Mouse (Mus musculus) telencephalon, adult 2 months (tissue): ENCODE data around the gene Lemd1.
"Not testable (repeated sequence)": the region's sequence is repeated elsewhere in the genome, so short reads cannot be mapped to it uniquely, and the experiment has no call there.

ENCODE experiments used
- DNase-seq: peaks from one replicate; pipeline ENCODE4 v3.0.0-alpha.2; 2011; ENCODE audit warnings: low read depth, low spot score

Lemd1 gene

DNA sequence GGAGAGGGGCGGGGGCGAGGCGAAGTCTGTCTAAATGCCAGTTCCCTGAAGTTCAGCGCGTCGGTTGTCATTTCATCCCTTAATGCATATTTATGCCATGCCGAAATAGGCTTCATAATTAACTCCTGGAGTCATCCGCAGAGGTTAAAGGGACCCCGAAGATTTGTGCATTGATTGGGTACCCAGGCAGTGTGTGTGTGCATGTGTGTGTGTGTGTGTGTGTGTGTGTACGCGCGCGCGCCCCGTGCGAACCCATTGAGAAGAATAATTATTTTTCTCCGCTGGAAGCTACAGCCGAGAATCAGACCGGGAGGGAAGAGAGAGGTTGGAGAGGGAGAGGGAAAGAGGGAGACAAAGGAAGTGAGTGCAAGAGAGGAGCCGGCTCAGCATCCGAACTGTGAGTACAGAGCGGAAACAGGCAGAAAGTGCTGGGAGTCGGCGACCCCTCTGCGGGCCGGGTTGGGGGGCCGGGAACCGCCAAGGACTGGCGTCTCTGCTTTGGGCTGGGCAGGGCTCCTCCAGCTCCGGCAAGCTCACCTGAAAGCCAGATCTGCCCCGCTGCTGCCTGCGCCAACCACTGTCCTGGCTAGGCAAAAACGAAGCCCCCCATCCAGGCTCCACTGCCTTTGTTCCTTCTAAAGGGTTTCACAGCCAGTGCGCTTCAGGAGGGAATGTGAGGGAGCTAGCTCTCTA, at the start of gene Lemd1, which contains the start of gene AC124108.1:
Gene Lemd1, plus strand, starts transcription at position 339 of the 693 bp plus-strand sequence.
Gene AC124108.1, plus strand, starts transcription at position 365 of the 693 bp plus-strand sequence.
- DNase-seq: no peak

DNA sequence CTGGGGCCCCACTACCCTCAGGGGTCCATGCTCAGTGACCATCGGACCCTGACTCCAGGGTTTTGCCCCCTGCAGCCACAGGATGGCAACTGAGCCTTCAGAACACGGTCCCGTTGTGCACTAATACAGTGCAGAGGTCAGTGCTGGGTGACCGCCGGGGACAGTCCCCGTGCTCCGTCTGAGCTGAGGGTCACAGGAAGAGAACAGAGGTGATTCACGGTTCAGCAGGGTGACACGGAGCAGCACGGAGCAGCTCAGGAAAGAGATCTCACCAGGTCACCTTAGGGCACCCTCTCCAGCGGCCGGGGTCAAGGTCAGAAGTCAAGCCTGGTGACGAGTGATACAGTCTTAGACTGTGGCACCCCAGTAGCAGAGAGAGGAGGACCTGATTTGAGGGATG, 49.5 kb upstream of the Lemd1 start:
- no peak for DNase-seq

DNA sequence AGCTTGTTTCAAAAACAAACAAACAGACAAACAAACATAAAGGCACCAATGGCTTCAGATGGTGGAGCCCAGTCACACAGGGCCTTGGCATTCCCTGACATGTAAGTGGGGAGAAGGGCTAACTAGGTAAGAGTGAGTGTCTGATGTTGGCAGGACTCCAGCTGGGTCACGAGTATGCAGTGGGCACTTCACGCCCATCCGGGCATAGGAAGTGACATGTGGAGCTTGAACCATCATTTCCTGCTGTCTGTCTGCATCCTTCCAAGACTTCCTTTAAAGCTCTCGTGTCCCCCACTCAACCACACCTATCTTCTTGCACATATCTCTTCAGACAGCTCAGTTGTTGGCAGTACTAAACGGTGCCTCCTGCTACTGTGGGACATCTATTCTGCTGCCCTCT, 48.2 kb upstream of the Lemd1 start:
- DNase-seq: no peak

DNA sequence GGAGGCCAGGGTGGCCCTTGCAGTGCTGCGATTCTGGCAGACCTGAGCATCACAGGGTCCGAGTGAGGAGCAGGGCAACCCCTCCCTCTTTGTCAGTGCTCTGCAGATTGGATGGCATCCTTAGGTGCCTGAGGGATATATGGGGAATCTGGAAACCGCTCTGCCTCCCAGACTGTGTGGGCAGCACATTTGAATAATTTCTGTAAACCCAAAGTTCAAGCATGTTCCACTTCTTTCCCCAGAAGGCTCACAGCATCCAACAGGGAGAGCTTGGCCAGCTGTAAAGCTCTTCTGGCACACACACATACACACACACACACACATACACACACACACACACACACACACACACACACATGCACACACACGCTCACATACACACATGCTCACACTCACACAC, 47.5 kb upstream of the Lemd1 start:
- DNase-seq: peak; percentile 67

DNA sequence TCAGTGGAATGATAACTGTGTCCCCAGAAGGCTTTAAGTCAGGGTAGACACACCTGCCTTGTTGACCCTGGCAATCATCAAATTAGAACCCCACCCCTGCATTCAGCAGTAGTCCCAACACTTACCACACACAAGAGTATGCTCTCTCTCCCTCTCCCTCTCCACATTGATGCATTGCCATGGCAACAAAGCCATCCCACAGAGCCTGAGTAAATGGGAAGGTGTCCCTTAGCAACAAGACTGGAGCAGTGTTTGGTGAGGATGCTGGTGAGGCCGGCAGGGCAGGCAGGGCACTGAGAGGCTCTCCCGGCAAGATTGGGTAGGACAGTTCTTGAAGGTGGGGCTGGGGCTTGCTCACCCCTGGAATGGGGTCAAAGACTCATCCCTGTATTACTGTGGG, 47.0 kb upstream of the Lemd1 start:
- peak; percentile 87 for DNase-seq

DNA sequence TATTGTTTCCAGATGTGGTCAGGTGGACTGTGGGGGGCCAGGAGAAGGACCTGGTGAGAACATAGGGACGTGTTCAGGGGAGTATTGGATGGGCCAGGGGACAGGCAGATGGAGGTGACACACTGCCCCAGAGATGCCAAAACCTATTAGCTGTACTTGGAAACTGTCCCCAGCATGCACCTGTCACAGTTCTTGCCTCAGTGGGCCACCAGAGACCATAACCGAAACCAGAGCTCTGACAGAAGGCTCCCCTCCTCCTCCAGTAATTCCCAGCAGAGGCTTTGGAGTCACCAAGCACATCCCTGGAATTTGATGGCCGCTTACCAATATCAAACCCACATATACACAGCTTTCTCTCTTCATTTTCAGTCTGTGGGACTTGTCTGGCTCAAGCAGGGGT, 46.4 kb upstream of the Lemd1 start:
- DNase-seq: no peak

DNA sequence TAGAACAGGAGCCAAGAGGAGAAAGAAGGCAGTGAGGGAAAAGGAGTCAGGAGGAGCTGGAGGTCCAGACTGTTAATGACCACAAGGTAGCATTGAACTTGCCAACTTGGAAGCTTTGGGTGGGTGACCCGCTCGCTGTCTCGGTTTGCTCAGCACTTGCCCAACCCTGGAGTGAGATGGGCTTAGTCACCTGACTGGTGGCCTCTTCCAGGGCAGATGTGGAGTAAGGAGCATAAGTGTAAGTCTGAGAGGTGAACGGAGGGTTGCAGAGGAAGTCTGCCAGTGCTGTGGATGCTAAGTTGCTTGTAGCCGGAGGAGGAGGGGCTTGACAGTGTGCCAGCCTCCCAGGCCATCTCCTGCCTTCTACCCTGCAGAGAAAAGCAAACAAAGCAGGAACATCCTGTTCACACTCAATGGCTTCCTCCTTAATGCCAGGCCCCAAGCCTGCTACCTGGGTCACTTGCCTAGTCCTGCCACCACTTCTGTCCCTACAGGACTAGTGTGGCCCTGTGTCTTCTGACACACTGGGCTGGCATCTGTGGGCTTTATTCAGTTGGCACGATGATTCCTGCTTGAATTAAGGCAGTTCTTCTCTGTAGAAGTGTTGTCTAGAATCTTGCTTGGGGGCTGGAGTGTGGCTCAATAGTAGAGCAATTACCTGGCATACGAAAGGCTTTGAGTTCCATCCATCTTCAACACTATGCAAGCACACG, 45.1 kb upstream of the Lemd1 start:
- no peak for DNase-seq

DNA sequence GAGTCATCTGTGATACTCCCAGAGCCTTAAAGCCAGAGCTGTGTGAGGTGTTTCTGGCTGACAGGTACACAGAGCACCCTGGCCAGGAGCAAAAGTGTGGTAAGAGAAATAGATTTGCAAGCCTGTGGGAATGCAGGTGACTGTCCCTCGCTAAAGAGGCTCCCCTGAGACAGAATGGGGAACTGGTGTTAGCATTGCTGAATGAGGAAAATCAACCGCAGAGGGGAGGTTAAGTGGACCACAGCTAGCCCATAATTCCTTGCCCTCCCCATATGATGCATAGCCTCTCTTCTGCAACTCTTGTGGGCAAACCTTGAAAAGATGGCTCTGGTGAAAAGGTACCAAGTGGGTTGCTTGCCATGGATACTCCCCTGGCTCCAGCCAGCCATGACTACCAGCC, 41.8 kb upstream of the Lemd1 start:
- DNase-seq: no peak

DNA sequence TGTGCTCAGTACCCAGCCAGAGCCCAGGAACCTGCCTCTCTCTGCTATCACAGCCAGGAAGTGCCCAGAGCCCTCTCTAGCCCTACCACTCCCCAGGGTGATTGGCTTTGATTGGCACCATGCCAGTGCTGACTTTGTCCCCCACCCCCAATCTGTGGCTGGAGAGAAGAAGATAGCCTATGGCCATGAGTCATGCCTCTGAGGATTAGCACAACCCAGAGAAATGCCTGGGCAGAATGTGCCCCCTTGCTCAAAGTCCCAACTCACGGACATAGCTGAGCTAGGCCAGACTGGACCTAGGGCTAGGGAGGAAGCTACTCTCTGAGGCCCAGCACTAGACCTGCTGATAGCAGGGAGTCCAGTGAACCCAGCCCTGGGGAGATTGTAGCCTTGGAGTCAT, 41.1 kb upstream of the Lemd1 start:
- no peak for DNase-seq

DNA sequence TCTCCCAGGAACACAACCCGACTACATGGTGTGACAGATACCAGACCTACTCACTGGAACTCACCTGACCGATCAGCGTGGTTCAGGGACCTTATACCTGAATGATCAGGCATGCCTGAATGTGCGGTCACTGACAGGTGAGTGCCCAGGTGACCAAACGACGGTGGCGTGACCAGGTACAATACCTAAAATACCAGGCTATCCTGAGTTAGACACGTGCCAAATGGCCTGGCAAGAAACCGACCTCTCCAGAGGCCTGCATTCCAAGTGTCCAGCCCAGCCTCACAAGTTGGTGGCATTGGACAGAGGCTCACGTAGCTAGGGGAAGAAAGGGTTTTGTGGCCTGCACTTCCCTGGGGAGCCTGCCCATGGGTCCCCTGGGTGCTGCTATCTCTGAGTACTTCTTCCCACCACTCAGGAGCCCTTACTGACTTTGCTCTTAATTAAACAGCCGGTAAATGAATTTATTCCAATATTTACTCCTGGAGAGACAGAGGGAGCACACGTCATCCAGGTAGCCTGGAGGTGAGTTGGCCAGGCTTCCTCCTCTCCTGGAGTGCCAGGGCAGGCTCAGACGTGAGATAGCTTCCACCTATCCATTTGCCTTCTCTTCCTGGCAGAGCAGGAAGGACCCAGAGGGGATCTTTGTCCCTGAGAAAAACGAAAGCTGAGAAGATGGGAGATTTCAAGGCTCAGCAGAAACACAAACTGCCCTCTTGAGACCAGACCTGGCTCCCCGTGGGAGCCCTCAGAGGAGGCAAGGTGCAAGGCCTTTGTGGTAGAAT, 40.2 kb upstream of the Lemd1 start:
- no peak for DNase-seq

DNA sequence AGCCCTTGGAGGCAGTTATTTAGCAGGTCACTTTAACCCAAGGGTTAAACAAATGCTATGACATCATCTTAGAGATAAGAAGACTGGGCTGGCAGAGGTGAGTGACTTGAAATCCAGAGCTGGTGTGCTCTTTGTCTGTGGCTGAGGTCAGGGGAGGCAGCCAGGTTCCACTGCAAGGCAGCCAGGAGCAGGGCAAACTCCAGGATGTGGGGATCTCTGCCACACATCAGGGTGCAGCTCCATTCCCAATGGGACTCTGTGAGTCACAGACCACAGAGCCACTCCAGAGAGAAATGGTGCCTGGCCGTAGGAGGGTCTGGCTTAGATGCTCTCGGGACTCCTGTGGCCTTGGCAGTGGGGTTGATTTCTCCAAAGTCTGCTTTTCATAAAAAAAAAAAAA, 39.3 kb upstream of the Lemd1 start:
- no peak for DNase-seq

DNA sequence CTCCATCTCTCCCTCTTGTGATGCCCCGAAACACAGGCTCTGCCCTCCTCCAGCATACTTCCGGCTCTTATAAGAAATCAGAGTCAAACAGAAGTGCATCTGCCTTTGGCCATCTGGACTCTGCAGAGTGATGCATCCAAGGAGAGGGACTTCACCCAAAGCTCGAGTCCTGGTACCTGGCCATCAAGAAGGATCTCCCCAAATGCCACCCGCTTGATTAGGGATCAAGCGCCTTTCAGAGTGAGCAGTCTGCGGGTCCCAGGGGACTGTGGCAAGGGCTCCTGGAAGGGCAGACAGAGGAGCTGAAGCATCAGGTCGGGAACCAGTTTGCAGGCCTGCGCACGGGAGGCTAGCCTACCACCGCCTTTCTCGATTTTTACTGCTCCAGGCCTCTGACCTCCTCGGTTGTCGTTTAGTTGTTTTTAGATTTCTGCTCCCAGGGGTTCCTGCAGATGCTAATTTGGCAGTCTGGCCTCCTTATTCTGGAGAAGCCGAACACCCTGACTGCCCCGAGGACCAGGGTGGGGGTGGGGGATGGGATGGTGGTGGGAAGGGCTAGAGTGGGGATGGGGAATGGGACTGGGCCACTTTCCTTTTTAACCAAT, 38.0 kb upstream of the Lemd1 start:
- DNase-seq: no peak

DNA sequence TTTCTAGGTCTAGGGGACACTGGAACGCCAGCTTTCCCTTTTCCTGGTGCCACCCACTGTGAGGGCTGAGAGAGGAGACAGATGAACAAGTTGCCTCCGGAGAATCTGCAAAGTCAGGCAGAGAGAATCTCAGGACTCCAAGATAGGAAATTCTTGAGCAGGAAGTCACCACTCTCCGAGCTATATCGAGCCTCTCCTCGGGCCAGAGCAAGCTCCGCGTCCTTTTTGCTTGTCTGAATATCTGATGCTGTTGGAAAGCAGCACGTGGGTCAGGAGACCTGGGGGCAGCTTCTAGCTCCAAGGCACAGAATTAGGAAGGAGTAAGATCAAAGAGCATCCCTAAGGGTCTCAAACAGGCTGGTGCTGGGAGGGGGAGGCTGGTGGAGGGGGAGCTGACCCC, 37.5 kb upstream of the Lemd1 start:
- DNase-seq: no peak

DNA sequence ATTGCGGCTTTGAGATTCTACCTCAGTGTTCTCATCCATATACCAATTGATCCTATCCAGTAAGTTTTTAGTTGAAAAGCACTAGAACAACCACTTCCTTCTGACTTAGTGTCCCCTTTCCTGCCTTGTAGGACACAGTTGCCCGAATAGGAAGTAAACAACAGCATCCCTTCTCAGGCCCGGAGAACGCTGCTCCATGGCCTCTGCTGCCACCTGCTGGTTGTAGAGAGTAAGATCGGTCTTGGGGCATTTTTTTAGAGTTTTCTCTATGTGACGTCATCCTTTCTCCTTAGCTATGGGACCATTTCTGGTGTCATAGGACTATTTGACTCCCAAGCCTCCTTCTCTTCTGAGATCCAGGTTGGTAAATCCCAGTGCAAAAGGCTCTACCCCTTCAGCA, 35.5 kb upstream of the Lemd1 start:
- DNase-seq: no peak

DNA sequence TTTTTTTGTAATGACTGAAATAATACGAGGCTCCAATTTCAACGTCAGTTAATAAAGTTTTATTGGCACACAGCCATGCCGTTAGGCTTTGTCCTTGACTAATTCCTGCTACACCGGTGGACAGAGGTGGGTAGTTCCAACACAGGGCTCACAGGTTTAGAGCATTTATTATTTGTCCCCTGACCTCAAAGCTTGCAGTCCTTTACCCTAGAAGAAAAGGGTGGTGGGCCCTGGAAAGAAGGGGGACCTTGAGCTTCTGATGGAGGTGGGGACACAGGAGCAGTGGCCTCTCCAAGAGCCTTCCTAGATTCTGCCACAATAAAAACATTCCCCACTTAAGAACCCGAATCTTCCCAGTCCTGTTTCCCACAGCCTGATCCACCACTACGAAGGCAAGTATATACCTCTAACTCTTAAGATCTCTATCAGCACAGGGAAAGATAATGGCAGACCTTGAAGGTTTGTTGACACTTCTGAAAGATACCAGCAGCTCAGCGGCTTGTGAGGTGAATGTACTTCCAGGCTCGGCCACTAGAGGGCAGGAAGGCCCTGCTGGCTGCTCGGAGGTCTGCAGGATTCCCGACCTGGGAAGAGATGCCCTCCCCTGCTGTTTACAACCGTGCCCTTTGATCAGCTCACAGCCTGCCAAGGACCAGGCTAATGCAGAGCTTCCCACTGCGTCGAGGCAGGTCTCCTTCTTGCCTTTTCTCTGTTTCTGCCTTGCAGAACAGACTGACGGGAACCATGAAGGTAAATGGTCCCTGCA, 34.0 kb upstream of the Lemd1 start:
- DNase-seq: peak; percentile 50

DNA sequence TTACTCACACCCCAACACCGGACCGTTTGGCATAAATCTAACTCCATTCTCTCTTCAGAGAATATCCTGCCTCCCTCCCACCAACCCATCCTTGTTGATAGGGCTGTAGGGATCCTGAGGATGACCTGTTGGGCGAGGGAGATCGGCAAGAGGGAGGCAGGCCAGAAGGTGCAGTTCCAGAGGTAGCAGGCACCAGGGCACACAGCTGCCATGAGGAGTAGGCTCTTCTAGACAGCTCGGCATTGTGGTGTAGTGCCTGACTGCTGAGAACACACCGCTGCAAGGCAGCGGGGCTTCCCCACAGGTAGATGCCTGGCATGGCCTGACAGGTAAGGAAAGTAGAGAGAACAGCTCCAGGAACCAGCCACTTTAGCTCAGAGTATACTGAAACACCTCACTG, 33.4 kb upstream of the Lemd1 start:
- DNase-seq: no peak

DNA sequence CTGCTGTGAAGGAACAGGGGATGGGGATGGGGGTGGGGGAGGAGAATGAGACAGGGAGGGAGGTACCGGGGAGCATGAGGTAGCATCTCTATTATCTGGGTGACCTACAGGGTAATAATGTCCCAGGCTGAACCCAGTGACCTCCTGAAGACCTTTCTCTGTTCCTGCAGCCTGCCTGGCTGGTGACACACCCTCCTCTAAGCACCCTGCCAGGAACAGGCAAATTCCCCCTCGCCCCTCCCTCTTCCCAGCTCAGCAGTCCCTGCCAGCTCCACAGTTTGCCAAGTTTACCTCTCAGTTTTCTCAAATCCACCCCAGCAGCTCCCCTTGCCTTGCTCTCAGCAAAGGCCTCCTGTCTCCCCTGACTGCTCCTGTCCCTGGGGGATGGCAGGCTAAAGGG, 32.5 kb upstream of the Lemd1 start:
- no peak for DNase-seq

DNA sequence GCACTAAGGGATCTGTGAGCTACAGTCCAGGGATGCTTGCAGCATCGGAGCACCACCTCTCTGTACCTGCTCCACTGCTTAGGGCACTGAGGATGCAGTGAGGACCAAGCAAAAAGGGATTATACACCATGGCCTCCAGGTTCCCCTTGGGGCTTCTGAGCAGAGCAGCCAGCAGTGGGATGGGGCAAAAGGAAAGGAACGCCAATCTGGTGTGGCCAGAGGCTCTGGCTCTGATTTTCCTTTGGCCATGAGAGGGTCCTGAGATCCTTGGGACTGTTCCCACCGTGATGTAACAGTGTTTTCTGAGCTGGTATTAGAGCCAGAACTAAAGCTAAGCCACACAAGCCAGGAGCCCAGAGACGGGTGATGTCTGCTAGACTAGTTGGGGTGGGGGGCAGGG, 31.6 kb upstream of the Lemd1 start:
- DNase-seq: no peak

DNA sequence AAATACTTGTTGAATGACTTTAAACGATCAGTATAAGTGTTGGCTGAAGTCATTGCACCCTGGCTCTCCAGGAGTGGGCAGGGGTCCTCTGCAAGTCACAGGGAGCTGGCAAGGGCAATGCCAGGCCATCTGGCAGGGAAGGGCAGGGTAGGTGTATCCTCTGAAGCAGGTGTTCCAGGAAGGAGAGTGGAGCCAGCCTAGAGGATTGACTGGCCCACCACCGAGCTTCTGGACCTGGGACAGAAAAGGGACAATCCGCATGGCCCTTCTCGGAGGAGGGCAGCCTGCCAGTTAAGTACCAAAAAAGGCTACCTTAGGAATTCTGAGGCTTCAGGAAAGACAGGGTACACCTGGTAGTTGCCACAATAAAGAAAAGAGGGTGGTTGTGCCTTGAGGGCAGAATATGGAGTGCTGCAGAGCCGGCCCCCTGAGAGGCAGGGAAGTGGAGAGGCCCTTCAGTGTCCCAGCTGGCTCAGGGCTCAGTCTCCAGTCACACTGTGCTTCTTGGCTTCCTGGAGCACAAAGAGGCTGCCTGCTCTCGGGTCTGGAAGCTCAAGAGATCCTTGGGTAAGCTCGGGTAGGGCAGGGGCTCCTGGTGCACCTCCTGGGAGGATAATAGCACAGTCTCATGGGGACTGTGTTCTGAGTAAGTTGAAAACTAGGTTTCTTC, 29.9 kb upstream of the Lemd1 start:
- DNase-seq: no peak

DNA sequence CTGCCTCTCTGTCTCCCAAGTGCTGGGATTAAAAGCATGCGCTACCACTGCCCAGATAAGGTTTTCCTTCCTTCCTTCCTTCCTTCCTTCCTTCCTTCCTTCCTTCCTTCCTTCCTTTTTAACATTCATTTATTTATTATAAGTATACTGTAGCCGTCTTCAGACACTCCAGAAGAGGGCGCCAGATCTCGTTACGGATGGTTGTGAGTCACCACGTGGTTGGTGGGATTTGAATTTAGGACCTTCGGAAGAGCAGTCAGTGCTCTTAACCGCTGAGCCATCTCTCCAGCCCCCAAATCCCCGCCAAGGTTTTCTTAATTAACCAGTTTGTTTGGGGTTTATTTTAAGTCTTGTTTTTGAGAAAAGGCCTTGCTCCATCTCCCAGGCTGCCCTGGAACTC, 28.6 kb upstream of the Lemd1 start:
- not testable (repeated sequence) for DNase-seq
